Mouse (Mus musculus): ENCODE measurements around the gene Ppp2r2c. TPM values are rescaled to one million over a fixed set of nuclear protein-coding genes. Genes with fewer than 3 reads are reported as not detected.

Gene Ppp2r2c
- polyA plus RNA-seq, 1 experiment from 2014 or later, result not detected

DNA sequence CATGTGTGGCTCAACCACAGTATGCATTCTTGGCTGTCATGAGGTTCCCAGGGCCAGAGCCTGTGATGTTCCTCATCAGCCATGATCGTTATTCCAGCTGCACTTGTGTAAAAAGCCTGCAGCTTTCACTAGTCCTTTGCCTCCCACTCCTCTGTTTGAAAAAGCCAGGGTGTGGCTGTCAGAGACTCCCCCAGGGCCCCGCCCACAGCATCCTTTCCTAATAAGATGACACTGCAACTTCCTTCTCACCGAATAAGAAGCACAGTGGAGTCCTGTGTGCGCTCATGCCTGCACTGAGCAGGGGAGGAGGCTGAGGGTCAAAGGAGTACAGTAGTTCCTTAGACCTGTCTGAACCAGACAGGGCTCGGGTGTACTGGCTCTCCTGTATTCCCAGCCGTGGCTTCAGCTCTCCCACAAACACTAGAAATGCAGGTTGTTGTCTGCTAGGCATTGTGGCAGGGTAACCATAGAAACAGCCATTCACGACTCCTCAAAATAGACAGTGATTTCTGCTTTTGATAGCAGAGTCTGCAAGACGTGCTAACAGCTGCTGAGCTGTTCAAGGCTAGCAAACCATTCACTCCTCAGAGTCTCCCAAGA, 76.9 kb downstream of the Ppp2r2c start:
- Histone ChIP-seq H3K36me3 (ENCODE audit: control insufficient read depth, insufficient read depth, low read length) (no peaks in the 10 kb centered on the region), H3K4me1 (ENCODE audit: control insufficient read depth in 2 of 2, insufficient read depth in 2 of 2, low read length in 2 of 2) (no peaks in the 10 kb centered on the region), H3K9me3 (ENCODE audit: control insufficient read depth, low read length) (no peaks in the 10 kb centered on the region), H3K4me2 (ENCODE audit: low read length) (no peak overlapping the region), H3K27me3 (ENCODE audit: control insufficient read depth, insufficient read depth, low read length) (peaks cover 3% of the 10 kb centered on the region; the same call in 1 of the 2 replicates), H3K27ac (replicated peaks in 1 of 2; ENCODE audit: control insufficient read depth in 1 of 2, insufficient read depth in 1 of 2, low read depth in 2 of 2, low read length in 2 of 2) (no peak overlapping the region), H3K4me3 (ENCODE audit: control insufficient read depth in 1 of 2, insufficient read depth in 1 of 2, low read depth in 1 of 2, low read length in 2 of 2) (no peak overlapping the region), H3K9ac (ENCODE audit: low read length) (no peak overlapping the region)
- WGBS, result 46% methylated on average over 8 of the region's 8 CpGs
- ATAC-seq (ENCODE audit: insufficient number of reproducible peaks, insufficient read depth, low FRiP score, low read depth), result no peak

DNA sequence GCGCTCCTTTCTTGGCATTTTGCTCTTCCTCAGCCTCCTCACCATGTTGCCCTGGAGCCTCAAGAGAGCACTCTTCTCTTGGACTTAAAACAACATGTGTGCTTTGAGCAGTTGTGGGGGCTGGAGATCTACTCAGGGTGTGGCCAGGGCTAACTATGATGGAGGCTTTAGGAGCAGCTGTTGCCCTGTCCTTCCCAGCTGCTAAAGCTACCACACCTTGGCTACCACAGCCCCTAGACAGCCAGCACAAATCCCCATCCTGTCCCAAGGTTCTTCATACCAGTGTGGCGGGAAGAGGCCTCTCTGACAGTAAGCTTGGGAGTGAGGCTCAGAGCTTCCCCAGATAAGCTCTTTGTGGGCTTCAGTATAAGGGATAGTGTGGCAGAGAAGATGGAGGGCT, 77.4 kb downstream of the Ppp2r2c start:
- H3K27ac ChIP-seq (replicated peaks in 1 of 2; ENCODE audit: control insufficient read depth in 1 of 2, insufficient read depth in 1 of 2, low read depth in 2 of 2, low read length in 2 of 2), result no peak overlapping the region
- H3K36me3 ChIP-seq (ENCODE audit: control insufficient read depth, insufficient read depth, low read length), result no peaks in the 10 kb centered on the region
- H3K9ac ChIP-seq (ENCODE audit: low read length), result no peak overlapping the region
- no peak overlapping the region for H3K4me2 ChIP-seq (ENCODE audit: low read length)
- H3K27me3 ChIP-seq (ENCODE audit: control insufficient read depth, insufficient read depth, low read length), result peaks cover 3% of the 10 kb centered on the region; the same call in 1 of the 2 replicates
- no peak for ATAC-seq (ENCODE audit: insufficient number of reproducible peaks, insufficient read depth, low FRiP score, low read depth)
- no peak overlapping the region for H3K4me3 ChIP-seq (ENCODE audit: control insufficient read depth in 1 of 2, insufficient read depth in 1 of 2, low read depth in 1 of 2, low read length in 2 of 2)
- H3K4me1 ChIP-seq (ENCODE audit: control insufficient read depth in 2 of 2, insufficient read depth in 2 of 2, low read length in 2 of 2), result no peaks in the 10 kb centered on the region
- no peaks in the 10 kb centered on the region for H3K9me3 ChIP-seq (ENCODE audit: control insufficient read depth, low read length)
- 74% methylated on average over 2 of the region's 2 CpGs for WGBS

DNA sequence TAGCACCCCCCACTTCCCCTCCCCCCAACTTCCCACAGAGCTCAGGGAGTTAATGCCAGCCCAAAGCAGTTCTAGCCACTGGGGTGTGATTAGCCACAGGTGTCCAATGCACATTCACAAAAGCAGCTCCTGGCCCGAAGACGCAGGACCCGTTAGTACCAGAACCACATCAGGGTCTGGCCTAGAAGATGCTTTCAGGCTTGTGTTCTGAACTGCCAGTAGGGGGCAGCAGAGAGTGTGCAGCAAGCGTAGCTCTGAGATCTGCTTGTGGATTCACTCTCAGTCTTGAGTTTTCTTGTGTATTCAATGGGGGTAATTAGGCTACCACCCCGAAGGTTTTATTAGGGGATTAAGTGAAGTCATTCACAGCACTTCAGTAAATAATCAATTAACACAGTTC, 78.1 kb downstream of the Ppp2r2c start:
- Histone ChIP-seq H3K4me3 (ENCODE audit: control insufficient read depth in 1 of 2, insufficient read depth in 1 of 2, low read depth in 1 of 2, low read length in 2 of 2) (no peak overlapping the region), H3K36me3 (ENCODE audit: control insufficient read depth, insufficient read depth, low read length) (no peaks in the 10 kb centered on the region), H3K27me3 (ENCODE audit: control insufficient read depth, insufficient read depth, low read length) (peaks cover 3% of the 10 kb centered on the region; the same call in 1 of the 2 replicates), H3K9ac (ENCODE audit: low read length) (no peak overlapping the region), H3K4me2 (ENCODE audit: low read length) (no peak overlapping the region), H3K4me1 (ENCODE audit: control insufficient read depth in 2 of 2, insufficient read depth in 2 of 2, low read length in 2 of 2) (no peaks in the 10 kb centered on the region), H3K27ac (replicated peaks in 1 of 2; ENCODE audit: control insufficient read depth in 1 of 2, insufficient read depth in 1 of 2, low read depth in 2 of 2, low read length in 2 of 2) (no peak overlapping the region), H3K9me3 (ENCODE audit: control insufficient read depth, low read length) (no peaks in the 10 kb centered on the region)
- 7% methylated on average over 5 of the region's 5 CpGs for whole genome bisulfite sequencing
- ATAC-seq (ENCODE audit: insufficient number of reproducible peaks, insufficient read depth, low FRiP score, low read depth), result no peak

DNA sequence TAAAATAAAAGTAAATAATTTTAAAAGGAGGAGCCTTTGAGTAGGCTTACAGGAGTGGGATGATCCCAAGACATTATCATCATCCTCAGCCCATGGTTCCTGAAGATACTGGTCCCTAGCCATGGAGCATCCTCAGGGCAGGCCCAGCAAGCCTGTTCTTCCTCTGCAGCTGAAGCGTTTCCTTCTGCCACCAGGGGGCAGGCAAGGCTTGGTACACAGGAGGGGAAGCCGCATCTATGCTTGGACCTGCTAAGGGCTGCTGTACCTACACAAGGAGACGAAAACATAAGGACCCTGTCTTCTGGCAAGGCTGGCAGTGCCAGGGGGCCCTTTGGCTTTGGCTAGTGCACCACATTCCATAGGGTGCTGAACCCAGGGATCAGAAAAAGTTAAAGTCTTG, 80.5 kb downstream of the Ppp2r2c start:
- no peak for ATAC-seq (ENCODE audit: insufficient number of reproducible peaks, insufficient read depth, low FRiP score, low read depth)
- WGBS, result 8% methylated on average over 3 of the region's 3 CpGs
- H3K27me3 ChIP-seq (ENCODE audit: control insufficient read depth, insufficient read depth, low read length), result peaks cover 3% of the 10 kb centered on the region; the same call in 1 of the 2 replicates
- no peaks in the 10 kb centered on the region for H3K36me3 ChIP-seq (ENCODE audit: control insufficient read depth, insufficient read depth, low read length)
- H3K9me3 ChIP-seq (ENCODE audit: control insufficient read depth, low read length), result no peaks in the 10 kb centered on the region
- no peak overlapping the region for H3K9ac ChIP-seq (ENCODE audit: low read length)
- no peak overlapping the region for H3K4me2 ChIP-seq (ENCODE audit: low read length)
- H3K4me3 ChIP-seq (ENCODE audit: control insufficient read depth in 1 of 2, insufficient read depth in 1 of 2, low read depth in 1 of 2, low read length in 2 of 2), result no peak overlapping the region
- H3K4me1 ChIP-seq (ENCODE audit: control insufficient read depth in 2 of 2, insufficient read depth in 2 of 2, low read length in 2 of 2), result no peaks in the 10 kb centered on the region
- no peak overlapping the region for H3K27ac ChIP-seq (replicated peaks in 1 of 2; ENCODE audit: control insufficient read depth in 1 of 2, insufficient read depth in 1 of 2, low read depth in 2 of 2, low read length in 2 of 2)

DNA sequence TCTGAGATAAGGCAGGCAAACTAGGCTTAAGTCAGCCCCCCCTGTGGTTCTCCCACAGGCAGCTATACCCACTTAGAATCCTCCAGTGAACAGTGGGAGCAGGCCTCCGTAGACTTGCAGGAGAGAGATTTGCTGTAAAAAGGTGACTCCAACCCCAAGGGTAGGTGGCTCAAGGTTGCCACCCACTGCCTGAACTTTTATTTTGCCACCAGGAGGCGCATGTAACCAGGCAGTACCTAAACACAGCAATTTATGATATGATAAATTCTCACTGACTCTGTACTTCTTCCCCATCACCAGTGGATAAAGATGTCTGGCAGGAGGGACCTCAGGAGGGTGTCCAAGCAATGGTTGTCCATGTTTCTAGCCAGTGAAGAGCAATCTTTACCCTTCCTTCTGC, 82.6 kb downstream of the Ppp2r2c start:
- WGBS, result 50% methylated on average over 2 of the region's 2 CpGs
- no peak for ATAC-seq (ENCODE audit: insufficient number of reproducible peaks, insufficient read depth, low FRiP score, low read depth)
- no peaks in the 10 kb centered on the region for H3K4me1 ChIP-seq (ENCODE audit: control insufficient read depth in 2 of 2, insufficient read depth in 2 of 2, low read length in 2 of 2)
- no peak overlapping the region for H3K4me2 ChIP-seq (ENCODE audit: low read length)
- peaks cover 3% of the 10 kb centered on the region; the same call in 1 of the 2 replicates for H3K27me3 ChIP-seq (ENCODE audit: control insufficient read depth, insufficient read depth, low read length)
- no peaks in the 10 kb centered on the region for H3K9me3 ChIP-seq (ENCODE audit: control insufficient read depth, low read length)
- H3K9ac ChIP-seq (ENCODE audit: low read length), result no peak overlapping the region
- no peaks in the 10 kb centered on the region for H3K36me3 ChIP-seq (ENCODE audit: control insufficient read depth, insufficient read depth, low read length)
- no peak overlapping the region for H3K4me3 ChIP-seq (ENCODE audit: control insufficient read depth in 1 of 2, insufficient read depth in 1 of 2, low read depth in 1 of 2, low read length in 2 of 2)
- no peak overlapping the region for H3K27ac ChIP-seq (replicated peaks in 1 of 2; ENCODE audit: control insufficient read depth in 1 of 2, insufficient read depth in 1 of 2, low read depth in 2 of 2, low read length in 2 of 2)

DNA sequence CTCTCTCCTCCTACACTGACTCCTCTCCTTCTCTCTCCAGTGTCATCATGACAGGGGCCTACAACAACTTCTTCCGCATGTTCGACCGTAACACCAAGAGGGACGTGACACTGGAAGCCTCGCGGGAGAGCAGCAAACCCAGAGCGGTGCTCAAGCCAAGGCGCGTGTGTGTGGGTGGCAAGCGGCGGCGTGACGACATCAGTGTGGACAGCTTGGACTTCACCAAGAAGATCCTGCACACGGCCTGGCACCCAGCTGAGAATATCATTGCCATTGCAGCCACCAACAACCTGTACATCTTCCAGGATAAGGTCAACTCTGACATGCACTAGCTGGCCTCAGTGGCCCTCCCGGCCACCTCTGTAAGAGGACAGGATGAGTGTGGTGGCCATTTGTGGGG, 84.0 kb downstream of the Ppp2r2c start:
- H3K4me1 ChIP-seq (ENCODE audit: control insufficient read depth in 2 of 2, insufficient read depth in 2 of 2, low read length in 2 of 2), result no peaks in the 10 kb centered on the region
- no peak overlapping the region for H3K4me3 ChIP-seq (ENCODE audit: control insufficient read depth in 1 of 2, insufficient read depth in 1 of 2, low read depth in 1 of 2, low read length in 2 of 2)
- no peaks in the 10 kb centered on the region for H3K9me3 ChIP-seq (ENCODE audit: control insufficient read depth, low read length)
- ATAC-seq (ENCODE audit: insufficient number of reproducible peaks, insufficient read depth, low FRiP score, low read depth), result no peak
- no peaks in the 10 kb centered on the region for H3K36me3 ChIP-seq (ENCODE audit: control insufficient read depth, insufficient read depth, low read length)
- no peak overlapping the region for H3K9ac ChIP-seq (ENCODE audit: low read length)
- H3K27ac ChIP-seq (replicated peaks in 1 of 2; ENCODE audit: control insufficient read depth in 1 of 2, insufficient read depth in 1 of 2, low read depth in 2 of 2, low read length in 2 of 2), result no peak overlapping the region
- H3K4me2 ChIP-seq (ENCODE audit: low read length), result no peak overlapping the region
- 87% methylated on average over 15 of the region's 15 CpGs for WGBS
- H3K27me3 ChIP-seq (ENCODE audit: control insufficient read depth, insufficient read depth, low read length), result peaks cover 3% of the 10 kb centered on the region; the same call in 1 of the 2 replicates

DNA sequence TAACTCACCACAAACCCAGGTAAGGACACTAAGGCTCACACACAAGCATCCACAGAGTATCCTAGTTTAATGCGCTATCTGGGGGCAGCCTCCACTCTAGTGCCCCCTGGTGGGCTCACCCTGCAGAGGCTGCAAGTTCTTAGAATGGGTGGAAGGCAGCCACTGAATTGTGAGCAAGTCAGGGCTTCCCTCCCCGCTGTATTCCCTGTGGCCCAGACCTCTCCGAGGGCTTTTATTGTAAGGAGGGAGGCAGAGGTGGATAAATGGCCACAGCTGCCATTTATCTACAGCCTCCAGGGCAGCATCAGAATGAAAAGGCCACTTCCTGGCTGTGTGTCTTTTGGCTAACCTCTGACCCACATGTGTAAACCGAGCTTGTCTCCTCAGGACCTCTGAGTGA, 87.1 kb downstream of the Ppp2r2c start:
- H3K27ac ChIP-seq (replicated peaks in 1 of 2; ENCODE audit: control insufficient read depth in 1 of 2, insufficient read depth in 1 of 2, low read depth in 2 of 2, low read length in 2 of 2), result no peak overlapping the region
- ATAC-seq (ENCODE audit: insufficient number of reproducible peaks, insufficient read depth, low FRiP score, low read depth), result no peak
- H3K4me1 ChIP-seq (ENCODE audit: control insufficient read depth in 2 of 2, insufficient read depth in 2 of 2, low read length in 2 of 2), result peaks cover 0 to 9% of the 10 kb centered on the region in 2 experiments; a peak in 2 of 4 replicates
- no peaks in the 10 kb centered on the region for H3K36me3 ChIP-seq (ENCODE audit: control insufficient read depth, insufficient read depth, low read length)
- no peaks in the 10 kb centered on the region; the same call in 1 of the 2 replicates for H3K27me3 ChIP-seq (ENCODE audit: control insufficient read depth, insufficient read depth, low read length)
- H3K9ac ChIP-seq (ENCODE audit: low read length), result no peak overlapping the region
- 24% methylated on average over 4 of the region's 4 CpGs for whole genome bisulfite sequencing
- H3K4me2 ChIP-seq (ENCODE audit: low read length), result no peak overlapping the region
- H3K4me3 ChIP-seq (ENCODE audit: control insufficient read depth in 1 of 2, insufficient read depth in 1 of 2, low read depth in 1 of 2, low read length in 2 of 2), result no peak overlapping the region
- no peaks in the 10 kb centered on the region for H3K9me3 ChIP-seq (ENCODE audit: control insufficient read depth, low read length)

DNA sequence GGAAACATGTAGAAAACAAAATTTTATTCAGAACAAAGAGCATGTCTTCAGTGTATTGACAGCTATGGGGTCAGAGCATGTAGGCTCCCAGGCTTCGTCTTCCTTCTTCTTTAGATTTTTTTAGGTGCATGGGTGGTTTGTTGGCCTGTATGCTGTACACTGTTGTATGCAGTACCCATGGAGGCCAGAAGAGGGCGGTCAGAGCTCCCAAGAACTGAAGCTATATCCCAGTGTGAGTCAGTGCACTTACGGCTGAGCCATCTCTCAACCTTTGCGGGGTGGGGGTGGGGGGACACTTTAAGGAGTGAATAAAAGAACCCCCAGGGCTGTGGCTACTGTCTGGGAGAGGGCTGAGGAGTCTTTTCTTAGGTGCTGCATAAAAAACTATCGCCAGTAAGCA, 90.5 kb downstream of the Ppp2r2c start:
- H3K9ac ChIP-seq (ENCODE audit: low read length), result no peak overlapping the region
- no peak overlapping the region for H3K27ac ChIP-seq (replicated peaks in 1 of 2; ENCODE audit: control insufficient read depth in 1 of 2, insufficient read depth in 1 of 2, low read depth in 2 of 2, low read length in 2 of 2)
- H3K27me3 ChIP-seq (ENCODE audit: control insufficient read depth, insufficient read depth, low read length), result no peaks in the 10 kb centered on the region; the same call in 1 of the 2 replicates
- H3K9me3 ChIP-seq (ENCODE audit: control insufficient read depth, low read length), result no peaks in the 10 kb centered on the region
- no peak for ATAC-seq (ENCODE audit: insufficient number of reproducible peaks, insufficient read depth, low FRiP score, low read depth)
- H3K4me2 ChIP-seq (ENCODE audit: low read length), result no peak overlapping the region
- WGBS, result 38% methylated on average over 5 of the region's 5 CpGs
- H3K36me3 ChIP-seq (ENCODE audit: control insufficient read depth, insufficient read depth, low read length), result no peaks in the 10 kb centered on the region
- H3K4me3 ChIP-seq (ENCODE audit: control insufficient read depth in 1 of 2, insufficient read depth in 1 of 2, low read depth in 1 of 2, low read length in 2 of 2), result no peak overlapping the region
- peaks cover 7 to 16% of the 10 kb centered on the region in 2 experiments for H3K4me1 ChIP-seq (ENCODE audit: control insufficient read depth in 2 of 2, insufficient read depth in 2 of 2, low read length in 2 of 2)
